Mouse (Mus musculus) lung, adult 18-20 months (tissue): ENCODE measurements around the gene Camsap2.

Experiments used
- DNase-seq, 2 experiments: peaks; one replicate each; pipeline ENCODE4 v3.0.0; 2022; ENCODE audit warnings: mixed read lengths in 2 of 2

Camsap2 gene

GRCm38 (mm10) chr1:136255657-136256056 is 90.2 kb downstream of the Camsap2 start:
- DNase-seq = no peak

GRCm38 (mm10) chr1:136255174-136255573 is 90.7 kb downstream of the Camsap2 start:
- no peak for DNase-seq

- DNase-seq = no peak
These were observed 91.3 kb downstream of the Camsap2 start for GRCm38 (mm10) chr1:136254503-136255065.

GRCm38 (mm10) chr1:136253472-136253871 is 92.4 kb downstream of the Camsap2 start:
- DNase-seq = no peak

GRCm38 (mm10) chr1:136249662-136250061 is 96.2 kb downstream of the Camsap2 start:
- DNase-seq = no peak

- DNase-seq = no peak
These were observed 98.5 kb downstream of the Camsap2 start for GRCm38 (mm10) chr1:136247393-136247792.

GRCm38 (mm10) chr1:136244469-136244868 is 101.4 kb downstream of the Camsap2 start:
- no peak for DNase-seq

GRCm38 (mm10) chr1:136241801-136242200 is 104.1 kb downstream of the Camsap2 start:
- no peak for DNase-seq

GRCm38 (mm10) chr1:136238495-136238894 is 107.4 kb downstream of the Camsap2 start:
- DNase-seq = no peak

GRCm38 (mm10) chr1:136234595-136235092 is 111.3 kb downstream of the Camsap2 start:
- DNase-seq = no peak

GRCm38 (mm10) chr1:136233892-136234594 is 111.9 kb downstream of the Camsap2 start, which contains the start of gene Inava:
TSS of gene Inava (minus strand) at chr1:136234264.
- DNase-seq = peak in 1 of 2 experiments; percentile 17

- DNase-seq = no peak
These were observed 112.7 kb downstream of the Camsap2 start for GRCm38 (mm10) chr1:136232986-136233790.

GRCm38 (mm10) chr1:136232285-136232926 is 113.5 kb downstream of the Camsap2 start:
- no peak for DNase-seq

GRCm38 (mm10) chr1:136231596-136231995 is 114.3 kb downstream of the Camsap2 start:
- peak in 1 of 2 experiments; percentile 28 for DNase-seq

GRCm38 (mm10) chr1:136230201-136230600 is 115.7 kb downstream of the Camsap2 start:
- DNase-seq = peak; percentile 64 to 79

GRCm38 (mm10) chr1:136229040-136229373 is 116.9 kb downstream of the Camsap2 start:
- no peak for DNase-seq

GRCm38 (mm10) chr1:136228328-136229039 is 117.4 kb downstream of the Camsap2 start:
- peak in 1 of 2 experiments; percentile 41 for DNase-seq

GRCm38 (mm10) chr1:136227870-136228269 is 118.0 kb downstream of the Camsap2 start:
- peak in 1 of 2 experiments; percentile 31 for DNase-seq

- no peak for DNase-seq
These were observed 119.3 kb downstream of the Camsap2 start for GRCm38 (mm10) chr1:136226626-136227025.

- DNase-seq = no peak
These were observed 120.1 kb downstream of the Camsap2 start for GRCm38 (mm10) chr1:136225846-136226245.

GRCm38 (mm10) chr1:136223758-136224342 is 122.1 kb downstream of the Camsap2 start:
- no peak for DNase-seq

GRCm38 (mm10) chr1:136222386-136222785 is 123.5 kb downstream of the Camsap2 start:
- no peak for DNase-seq
